Mouse (Mus musculus) C2C12 (cell line): Measurements from ENCODE around the gene Hsd11b2. TPM values are rescaled to one million over a fixed set of nuclear protein-coding genes. Genes with fewer than 3 reads are reported as not detected.

Experiments
- H3K27me3 ChIP-seq: one replicate; pipeline ENCODE4 v1.6.1; 2011; ENCODE audit not compliant: control insufficient read depth, insufficient read depth, insufficient read length
- H3K36me3 ChIP-seq: one replicate; pipeline ENCODE4 v1.6.1; 2011; ENCODE audit not compliant: control insufficient read depth, insufficient read depth
- H3K4me3 ChIP-seq: one replicate; pipeline ENCODE4 v1.5.1; 2011; ENCODE audit warnings: mild to moderate bottlenecking, control low read depth; ENCODE audit not compliant: poor library complexity, insufficient read depth, severe bottlenecking
- H3K79me2 ChIP-seq: one replicate; pipeline ENCODE4 v1.6.1; 2011; ENCODE audit not compliant: control insufficient read depth, insufficient read depth
- H3K79me3 ChIP-seq: one replicate; pipeline ENCODE4 v1.6.1; 2011; ENCODE audit warnings: low read depth, control low read depth
- H3ac ChIP-seq: one replicate; pipeline ENCODE3; 2011; ENCODE audit warnings: low read depth; ENCODE audit not compliant: control insufficient read depth, insufficient read length
- CEBPB ChIP-seq: IDR thresholded peaks from one replicate; pipeline ENCODE4 v1.6.1; 2011; ENCODE audit warnings: low read depth, mild to moderate bottlenecking, control low read depth, moderate library complexity
- CTCF ChIP-seq: IDR thresholded peaks from one replicate; pipeline ENCODE4 v1.5.1; 2011; ENCODE audit not compliant: control insufficient read depth, insufficient read depth, insufficient read length
- FOSL1 ChIP-seq: IDR thresholded peaks from one replicate; pipeline ENCODE4 v1.8.0; 2011; ENCODE audit warnings: mild to moderate bottlenecking, low read length; ENCODE audit not compliant: poor library complexity, insufficient read depth, severe bottlenecking
- MAX ChIP-seq: IDR thresholded peaks from one replicate; pipeline ENCODE4 v1.6.1; 2011; ENCODE audit warnings: mild to moderate bottlenecking, control low read depth
- MYOD1 ChIP-seq: IDR thresholded peaks from one replicate; pipeline ENCODE4 v1.6.1; 2011; ENCODE audit warnings: low read depth; ENCODE audit not compliant: control insufficient read depth, insufficient read length
- MYOG ChIP-seq: IDR thresholded peaks from one replicate; pipeline ENCODE4 v1.6.1; 2011; ENCODE audit not compliant: control insufficient read depth, insufficient read length; ENCODE audit errors: extremely low read depth
- USF1 ChIP-seq: IDR thresholded peaks from one replicate; pipeline ENCODE4 v1.6.1; 2011; ENCODE audit warnings: low read depth, mild to moderate bottlenecking, control low read depth, moderate library complexity
- polyA plus RNA-seq: library from polyadenylated mRNA; unstranded; fragments of >200 nt; fragmentation: generic; extraction: Trizol; gene quantifications from one replicate; pipeline ENCODE4 v1.2.1, GENCODE M21; 2012; ENCODE audit warnings: missing spikeins

Hsd11b2 gene
- polyA plus RNA-seq, 1 experiment = 0.11 TPM

- Histone ChIP-seq H3K4me3 (no peak overlapping the region), H3K36me3 (no peaks in the 10 kb centered on the region), H3K27me3 (no peaks in the 10 kb centered on the region), H3ac (no peak overlapping the region), H3K79me3 (no peaks in the 10 kb centered on the region), H3K79me2 (no peaks in the 10 kb centered on the region)
- TF ChIP-seq USF1 = no peak
- no peak for TF ChIP-seq CTCF
- no peak for TF ChIP-seq MAX
- TF ChIP-seq MYOD1 = no peak
- TF ChIP-seq FOSL1 = no peak
- no peak for TF ChIP-seq MYOG
- TF ChIP-seq CEBPB = no peak
These were observed 11.6 kb upstream of the Hsd11b2 start for GRCm38 (mm10) chr8:105506977-105507376.

- Histone ChIP-seq H3K4me3 (no peak overlapping the region), H3K79me2 (no peaks in the 10 kb centered on the region), H3K79me3 (no peaks in the 10 kb centered on the region), H3K27me3 (no peaks in the 10 kb centered on the region), H3ac (no peak overlapping the region), H3K36me3 (no peaks in the 10 kb centered on the region)
- TF ChIP-seq CTCF (no peak), CEBPB (no peak), MAX (no peak), FOSL1 (no peak), MYOD1 (no peak), USF1 (no peak), MYOG (no peak)
These were observed 9.8 kb upstream of the Hsd11b2 start for GRCm38 (mm10) chr8:105508758-105509157.

GRCm38 (mm10) chr8:105509997-105510735 lies 8.4 kb upstream of the Hsd11b2 start:
- H3K27me3 ChIP-seq = no peaks in the 10 kb centered on the region
- H3K79me2 ChIP-seq = no peaks in the 10 kb centered on the region
- TF ChIP-seq CEBPB = no peak
- no peak for TF ChIP-seq USF1
- no peak for TF ChIP-seq CTCF
- no peak for TF ChIP-seq FOSL1
- no peak for TF ChIP-seq MYOG
- TF ChIP-seq MAX = no peak
- no peak for TF ChIP-seq MYOD1
- no peak overlapping the region for H3K4me3 ChIP-seq
- H3K79me3 ChIP-seq = no peaks in the 10 kb centered on the region
- H3ac ChIP-seq = no peak overlapping the region
- no peaks in the 10 kb centered on the region for H3K36me3 ChIP-seq

GRCm38 (mm10) chr8:105514194-105514593 lies 4.4 kb upstream of the Hsd11b2 start:
- H3K79me2 ChIP-seq = no peaks in the 10 kb centered on the region
- no peak overlapping the region for H3K4me3 ChIP-seq
- no peaks in the 10 kb centered on the region for H3K27me3 ChIP-seq
- H3ac ChIP-seq = no peak overlapping the region
- TF ChIP-seq MYOD1 (no peak), CEBPB (no peak)
- no peaks in the 10 kb centered on the region for H3K36me3 ChIP-seq
- no peaks in the 10 kb centered on the region for H3K79me3 ChIP-seq

GRCm38 (mm10) chr8:105514656-105515055 lies 3.9 kb upstream of the Hsd11b2 start:
- H3ac ChIP-seq = no peak overlapping the region
- H3K79me2 ChIP-seq = no peaks in the 10 kb centered on the region
- TF ChIP-seq MYOG = no peak
- TF ChIP-seq CEBPB = no peak
- no peak for TF ChIP-seq USF1
- no peak for TF ChIP-seq FOSL1
- TF ChIP-seq CTCF = no peak
- TF ChIP-seq MYOD1 = no peak
- no peak for TF ChIP-seq MAX
- H3K4me3 ChIP-seq = no peak overlapping the region
- no peaks in the 10 kb centered on the region for H3K79me3 ChIP-seq
- H3K36me3 ChIP-seq = no peaks in the 10 kb centered on the region
- no peaks in the 10 kb centered on the region for H3K27me3 ChIP-seq

- TF ChIP-seq MYOD1 (no peak), MAX (no peak), CTCF (peak; percentile 81), USF1 (no peak), FOSL1 (no peak), CEBPB (no peak), MYOG (no peak)
- Histone ChIP-seq H3K4me3 (no peak overlapping the region), H3K27me3 (no peaks in the 10 kb centered on the region), H3K36me3 (no peaks in the 10 kb centered on the region), H3ac (no peak overlapping the region), H3K79me3 (no peaks in the 10 kb centered on the region), H3K79me2 (no peaks in the 10 kb centered on the region)
These were observed 2.4 kb upstream of the Hsd11b2 start for GRCm38 (mm10) chr8:105516018-105516645.
